Mouse (Mus musculus): Measurements from ENCODE around the gene Cic. TPM values are rescaled to one million over a fixed set of nuclear protein-coding genes. Genes with fewer than 3 reads are reported as not detected.
A peak's percentile ranks its signal among the peaks of the same experiment; 100 is the strongest.

Gene Cic
- polyA plus RNA-seq, 1 experiment from 2014 or later: 53.2 TPM

DNA sequence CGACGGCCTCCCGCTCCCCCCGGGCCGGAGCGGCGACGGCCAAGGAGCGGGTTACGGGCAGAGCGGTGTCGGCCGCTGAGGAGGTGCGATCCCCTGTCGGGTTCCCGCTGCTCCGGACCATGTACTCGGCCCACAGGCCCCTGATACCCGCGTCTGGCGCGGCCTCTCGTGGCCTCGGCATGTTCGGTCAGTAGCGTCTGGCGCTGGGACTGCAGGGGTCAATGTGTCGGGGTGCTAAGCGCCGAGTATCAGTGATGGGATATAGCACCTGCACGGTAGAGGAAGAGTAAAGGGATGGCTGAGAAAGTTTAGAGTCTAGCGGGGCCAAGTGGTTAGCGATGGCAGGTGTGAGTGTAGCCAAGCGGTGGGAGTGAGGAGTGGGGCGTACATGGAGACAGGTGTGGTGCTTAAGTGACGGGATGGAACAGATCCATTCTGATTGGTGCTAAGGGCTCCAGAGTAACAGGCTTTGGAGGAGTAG, 15.3 kb downstream of the Cic start:
- ATAC-seq (replicated peaks): no peak
- Histone ChIP-seq H3K9me3 (no peaks in the 10 kb centered on the region), H3K27me3 (no peaks in the 10 kb centered on the region), H3K9ac (replicated peaks) (peak overlapping the region; percentile 76), H3K27ac (replicated peaks) (peak overlapping the region; percentile 100), H3K36me3 (peaks cover 32% of the 10 kb centered on the region), H3K4me3 (peak overlapping the region; percentile 70), H3K4me1 (peaks cover 57% of the 10 kb centered on the region), H3K4me2 (replicated peaks) (peak overlapping the region; percentile 68)
- under 1% methylated on average over 28 of the region's 36 CpGs for WGBS

GRCm38 (mm10) chr7:25283637-25284036, 16.1 kb downstream of the Cic start:
- H3K4me3 ChIP-seq: peak overlapping the region; percentile 70
- peak overlapping the region; percentile 100 for H3K27ac ChIP-seq (replicated peaks)
- WGBS: 6% methylated on average over 5 of the region's 5 CpGs
- peak overlapping the region; percentile 68 for H3K4me2 ChIP-seq (replicated peaks)
- peak overlapping the region; percentile 76 for H3K9ac ChIP-seq (replicated peaks)
- ATAC-seq (replicated peaks): no peak
- peaks cover 40% of the 10 kb centered on the region for H3K36me3 ChIP-seq
- H3K27me3 ChIP-seq: no peaks in the 10 kb centered on the region
- H3K4me1 ChIP-seq: peaks cover 54% of the 10 kb centered on the region
- no peaks in the 10 kb centered on the region for H3K9me3 ChIP-seq

- 54% methylated on average over 2 of the region's 2 CpGs for WGBS
- Histone ChIP-seq H3K9ac (replicated peaks) (peak overlapping the region; percentile 76), H3K4me2 (replicated peaks) (peak overlapping the region; percentile 68), H3K4me3 (peak overlapping the region; percentile 70), H3K36me3 (peaks cover 46% of the 10 kb centered on the region), H3K27ac (replicated peaks) (peak overlapping the region; percentile 100), H3K4me1 (peaks cover 54% of the 10 kb centered on the region), H3K27me3 (no peaks in the 10 kb centered on the region), H3K9me3 (no peaks in the 10 kb centered on the region)
- no peak for ATAC-seq (replicated peaks)
These were observed 16.7 kb downstream of the Cic start for GRCm38 (mm10) chr7:25284171-25284570.

- Histone ChIP-seq H3K4me2 (replicated peaks) (peak overlapping the region; percentile 68), H3K9me3 (no peaks in the 10 kb centered on the region), H3K9ac (replicated peaks) (0 out of 2 replicates have a peak overlapping the region, but pooled peaks have one; percentile 76), H3K27me3 (no peaks in the 10 kb centered on the region), H3K4me3 (peak overlapping the region; percentile 70), H3K4me1 (peaks cover 48% of the 10 kb centered on the region), H3K27ac (replicated peaks) (peak overlapping the region; percentile 100; the same call in 1 of the 2 replicates), H3K36me3 (peaks cover 52% of the 10 kb centered on the region)
- ATAC-seq (replicated peaks): no peak
- 50% methylated on average over 5 of the region's 5 CpGs for WGBS
These were observed 17.3 kb downstream of the Cic start for GRCm38 (mm10) chr7:25284766-25285165.

GRCm38 (mm10) chr7:25285511-25286238, 18.2 kb downstream of the Cic start:
- Histone ChIP-seq H3K4me2 (replicated peaks) (no peak overlapping the region), H3K36me3 (peaks cover 61% of the 10 kb centered on the region), H3K27ac (replicated peaks) (no peak overlapping the region), H3K9ac (replicated peaks) (no peak overlapping the region), H3K4me3 (no peak overlapping the region), H3K4me1 (peaks cover 43% of the 10 kb centered on the region), H3K27me3 (no peaks in the 10 kb centered on the region), H3K9me3 (no peaks in the 10 kb centered on the region)
- WGBS: 85% methylated on average over 20 of the region's 20 CpGs
- no peak for ATAC-seq (replicated peaks)

- Histone ChIP-seq H3K4me2 (replicated peaks) (no peak overlapping the region), H3K4me1 (peaks cover 41% of the 10 kb centered on the region), H3K27ac (replicated peaks) (no peak overlapping the region), H3K9ac (replicated peaks) (no peak overlapping the region), H3K36me3 (peaks cover 74% of the 10 kb centered on the region), H3K9me3 (no peaks in the 10 kb centered on the region), H3K27me3 (no peaks in the 10 kb centered on the region), H3K4me3 (no peak overlapping the region)
- 76% methylated on average over 8 of the region's 8 CpGs for WGBS
- ATAC-seq (replicated peaks): no peak
These were observed 19.5 kb downstream of the Cic start for GRCm38 (mm10) chr7:25286989-25287388.

- no peak overlapping the region for H3K27ac ChIP-seq (replicated peaks)
- H3K4me1 ChIP-seq: peaks cover 43% of the 10 kb centered on the region
These were observed 20.5 kb downstream of the Cic start for GRCm38 (mm10) chr7:25288011-25288410.

GRCm38 (mm10) chr7:25288721-25289120, 21.2 kb downstream of the Cic start:
- no peak for ATAC-seq (replicated peaks)
- Histone ChIP-seq H3K4me2 (replicated peaks) (no peak overlapping the region), H3K4me1 (peaks cover 36% of the 10 kb centered on the region), H3K36me3 (peaks cover 91% of the 10 kb centered on the region), H3K9me3 (no peaks in the 10 kb centered on the region), H3K27me3 (no peaks in the 10 kb centered on the region), H3K4me3 (no peak overlapping the region), H3K27ac (replicated peaks) (no peak overlapping the region), H3K9ac (replicated peaks) (no peak overlapping the region)
- 91% methylated on average over 3 of the region's 3 CpGs for WGBS

More at GRCm38 (mm10) chr7:25288011-25288410, 20.5 kb downstream of the Cic start:
- no peak for ATAC-seq (replicated peaks)
- Histone ChIP-seq H3K9ac (replicated peaks) (no peak overlapping the region), H3K4me2 (replicated peaks) (no peak overlapping the region), H3K9me3 (no peaks in the 10 kb centered on the region), H3K36me3 (peaks cover 84% of the 10 kb centered on the region), H3K27me3 (no peaks in the 10 kb centered on the region), H3K4me3 (no peak overlapping the region)
- WGBS: 95% methylated on average over 12 of the region's 12 CpGs

DNA sequence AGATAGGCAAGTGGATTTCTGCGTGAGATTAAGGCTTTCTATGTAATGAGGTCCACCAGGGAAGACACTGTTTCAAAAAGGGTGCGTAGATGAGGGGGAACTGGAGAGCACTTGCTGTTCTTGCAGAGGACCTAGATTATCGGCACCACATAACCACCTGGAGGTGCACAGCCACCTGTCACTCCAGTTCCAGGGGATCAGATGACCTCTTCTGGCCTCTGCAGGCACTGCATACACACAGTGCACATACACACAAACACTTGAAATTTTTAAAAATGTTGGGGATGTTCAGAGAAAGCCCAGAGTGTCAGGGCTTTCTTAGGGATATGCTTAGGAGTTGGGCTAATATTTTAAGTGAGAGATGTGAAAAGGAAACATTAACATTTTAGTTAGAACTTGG, 22.4 kb downstream of the Cic start:
- Histone ChIP-seq H3K36me3 (peaks cover 100% of the 10 kb centered on the region), H3K9ac (replicated peaks) (no peak overlapping the region), H3K4me2 (replicated peaks) (no peak overlapping the region), H3K27ac (replicated peaks) (no peak overlapping the region), H3K4me3 (no peak overlapping the region), H3K4me1 (peaks cover 26% of the 10 kb centered on the region), H3K9me3 (no peaks in the 10 kb centered on the region), H3K27me3 (no peaks in the 10 kb centered on the region)
- ATAC-seq (replicated peaks): no peak
- 90% methylated on average over 3 of the region's 3 CpGs for whole genome bisulfite sequencing

GRCm38 (mm10) chr7:25290463-25290862, 23.0 kb downstream of the Cic start:
- Histone ChIP-seq H3K27ac (replicated peaks) (peak overlapping the region; percentile 48; the same call in 1 of the 2 replicates), H3K36me3 (peaks cover 100% of the 10 kb centered on the region)
- no peak for ATAC-seq (replicated peaks)

DNA sequence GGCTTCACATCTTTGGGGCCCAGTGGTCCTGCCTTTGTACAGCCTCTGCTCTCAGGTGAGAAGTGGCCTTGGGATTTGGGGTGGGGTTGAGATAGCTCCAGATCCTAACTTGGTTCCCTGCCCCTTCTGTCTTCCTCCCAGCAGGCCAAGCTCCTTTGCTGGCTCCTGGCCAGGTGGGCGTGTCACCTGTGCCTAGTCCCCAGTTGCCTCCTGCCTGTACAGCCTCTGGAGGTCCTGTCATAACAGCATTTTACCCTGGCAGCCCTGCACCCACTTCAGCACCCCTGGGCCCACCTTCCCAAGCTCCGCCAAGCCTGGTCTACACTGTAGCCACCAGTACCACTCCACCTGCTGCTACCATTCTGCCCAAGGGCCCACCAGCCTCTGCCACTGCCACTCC, 23.4 kb downstream of the Cic start:
- ATAC-seq (replicated peaks): 0 out of 2 replicates have a peak, but pooled peaks have one; percentile 14
- WGBS: 67% methylated on average over 2 of the region's 2 CpGs
- Histone ChIP-seq H3K4me3 (no peak overlapping the region), H3K9me3 (no peaks in the 10 kb centered on the region), H3K27ac (replicated peaks) (peak overlapping the region; percentile 48; the same call in 1 of the 2 replicates), H3K4me2 (replicated peaks) (no peak overlapping the region), H3K9ac (replicated peaks) (peak overlapping the region; percentile 7; the same call in 1 of the 2 replicates), H3K4me1 (peaks cover 26% of the 10 kb centered on the region), H3K27me3 (no peaks in the 10 kb centered on the region), H3K36me3 (peaks cover 98% of the 10 kb centered on the region)

More at GRCm38 (mm10) chr7:25290463-25290862, 23.0 kb downstream of the Cic start:
- no peaks in the 10 kb centered on the region for H3K27me3 ChIP-seq
- peaks cover 26% of the 10 kb centered on the region for H3K4me1 ChIP-seq
- 0 out of 2 replicates have a peak overlapping the region, but pooled peaks have one; percentile 3 for H3K4me3 ChIP-seq
- H3K9ac ChIP-seq (replicated peaks): 0 out of 2 replicates have a peak overlapping the region, but pooled peaks have one; percentile 7
- H3K4me2 ChIP-seq (replicated peaks): no peak overlapping the region
- no peaks in the 10 kb centered on the region for H3K9me3 ChIP-seq
- 100% methylated on average over 1 of the region's 1 CpGs for WGBS

- no peak overlapping the region for H3K4me2 ChIP-seq (replicated peaks)
- WGBS: 66% methylated on average over 7 of the region's 7 CpGs
- H3K27ac ChIP-seq (replicated peaks): no peak overlapping the region
These were observed 24.6 kb downstream of the Cic start for GRCm38 (mm10) chr7:25292107-25292506.

More at GRCm38 (mm10) chr7:25292107-25292506, 24.6 kb downstream of the Cic start:
- Histone ChIP-seq H3K36me3 (peaks cover 86% of the 10 kb centered on the region), H3K9ac (replicated peaks) (no peak overlapping the region), H3K9me3 (no peaks in the 10 kb centered on the region), H3K4me1 (peaks cover 37% of the 10 kb centered on the region), H3K4me3 (no peak overlapping the region), H3K27me3 (no peaks in the 10 kb centered on the region)
- no peak for ATAC-seq (replicated peaks)

All from forebrain, embryonic 15.5 days (tissue).